Mouse (Mus musculus): ENCODE data around the gene 2010111I01Rik.
"Not testable (repeated sequence)": the region's sequence is repeated elsewhere in the genome, so short reads cannot be mapped to it uniquely, and the experiment has no call there.

The 2010111I01Rik gene

GRCm38 (mm10) chr13:63342781-63343180 lies 378.1 kb downstream of the 2010111I01Rik start:
- peak in 1 of 2 experiments; percentile 38 for DNase-seq (ENCODE audit: low spot score in 2 of 2)

- no peak for DNase-seq (ENCODE audit: low spot score in 2 of 2)
These were observed 379.8 kb downstream of the 2010111I01Rik start for GRCm38 (mm10) chr13:63344481-63344880.

GRCm38 (mm10) chr13:63345476-63346225 lies 381.0 kb downstream of the 2010111I01Rik start:
- DNase-seq (ENCODE audit: low spot score in 2 of 2) = no peak

- no peak for DNase-seq (ENCODE audit: low spot score in 2 of 2)
These were observed 382.9 kb downstream of the 2010111I01Rik start for GRCm38 (mm10) chr13:63347639-63348038.

DNA sequence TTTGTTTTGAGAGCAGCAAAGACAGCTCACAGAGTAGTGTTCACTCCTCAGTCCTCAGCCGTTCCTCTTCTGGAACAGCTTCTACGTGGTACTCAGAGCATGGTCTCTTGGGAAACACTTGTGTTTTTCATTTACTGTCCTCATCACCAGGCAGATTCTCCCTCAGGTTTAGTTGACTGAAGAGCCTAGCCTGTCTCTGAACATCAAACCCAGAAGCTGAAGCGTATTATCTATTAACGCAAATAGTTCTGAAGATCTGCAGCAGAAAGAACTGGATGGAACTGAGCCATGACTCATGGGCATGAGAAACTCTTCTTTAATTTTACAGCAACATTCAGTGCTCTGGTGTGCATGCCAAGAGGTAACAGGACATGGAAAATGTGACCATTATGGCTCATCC lies 385.4 kb downstream of the 2010111I01Rik start:
- no peak for DNase-seq (ENCODE audit: low spot score in 2 of 2)

DNA sequence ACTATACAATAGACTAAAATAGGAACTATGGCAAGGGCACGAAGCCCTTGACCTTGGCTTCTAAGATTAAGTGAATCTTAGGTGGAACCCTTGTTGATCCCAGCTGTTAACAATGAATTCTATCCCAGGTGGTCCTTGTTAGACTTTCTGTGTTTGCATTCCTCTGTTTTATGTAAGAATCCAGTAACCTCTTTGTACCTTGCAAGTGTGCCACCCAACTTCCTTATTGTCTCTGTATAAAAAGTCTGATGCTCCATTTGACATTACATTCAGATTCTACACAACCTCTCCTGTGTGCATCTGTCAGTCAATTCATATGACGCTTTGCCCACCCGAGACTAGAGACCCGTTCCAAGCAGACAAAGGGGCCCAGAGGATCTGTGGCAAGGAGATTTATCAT lies 388.6 kb downstream of the 2010111I01Rik start:
- DNase-seq (ENCODE audit: low spot score in 2 of 2) = not testable (repeated sequence)

GRCm38 (mm10) chr13:63356101-63356500 lies 391.4 kb downstream of the 2010111I01Rik start:
- no peak for DNase-seq (ENCODE audit: low spot score in 2 of 2)

DNA sequence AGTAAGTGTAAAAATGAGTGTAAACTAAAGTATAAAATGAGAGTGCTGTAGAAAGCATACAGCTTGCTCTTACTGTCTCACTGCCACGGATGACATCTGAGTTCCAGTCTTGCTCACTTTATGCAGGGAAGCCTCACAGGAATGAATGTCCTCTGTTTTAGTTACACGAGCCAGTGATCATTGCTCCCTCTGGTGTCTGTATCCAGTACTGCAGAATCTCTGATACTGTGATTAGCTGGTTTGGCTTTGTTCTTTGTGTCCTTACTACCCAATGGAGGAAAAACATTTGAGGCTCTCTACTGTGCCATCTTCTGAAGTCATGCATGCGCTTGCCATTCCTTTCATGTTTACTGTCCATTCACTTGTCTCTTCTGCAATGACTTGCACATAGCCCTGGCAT lies 391.9 kb downstream of the 2010111I01Rik start:
- DNase-seq (ENCODE audit: low spot score in 2 of 2) = no peak

- DNase-seq (ENCODE audit: low spot score in 2 of 2) = no peak
These were observed 394.7 kb downstream of the 2010111I01Rik start for GRCm38 (mm10) chr13:63359393-63359792.

DNA sequence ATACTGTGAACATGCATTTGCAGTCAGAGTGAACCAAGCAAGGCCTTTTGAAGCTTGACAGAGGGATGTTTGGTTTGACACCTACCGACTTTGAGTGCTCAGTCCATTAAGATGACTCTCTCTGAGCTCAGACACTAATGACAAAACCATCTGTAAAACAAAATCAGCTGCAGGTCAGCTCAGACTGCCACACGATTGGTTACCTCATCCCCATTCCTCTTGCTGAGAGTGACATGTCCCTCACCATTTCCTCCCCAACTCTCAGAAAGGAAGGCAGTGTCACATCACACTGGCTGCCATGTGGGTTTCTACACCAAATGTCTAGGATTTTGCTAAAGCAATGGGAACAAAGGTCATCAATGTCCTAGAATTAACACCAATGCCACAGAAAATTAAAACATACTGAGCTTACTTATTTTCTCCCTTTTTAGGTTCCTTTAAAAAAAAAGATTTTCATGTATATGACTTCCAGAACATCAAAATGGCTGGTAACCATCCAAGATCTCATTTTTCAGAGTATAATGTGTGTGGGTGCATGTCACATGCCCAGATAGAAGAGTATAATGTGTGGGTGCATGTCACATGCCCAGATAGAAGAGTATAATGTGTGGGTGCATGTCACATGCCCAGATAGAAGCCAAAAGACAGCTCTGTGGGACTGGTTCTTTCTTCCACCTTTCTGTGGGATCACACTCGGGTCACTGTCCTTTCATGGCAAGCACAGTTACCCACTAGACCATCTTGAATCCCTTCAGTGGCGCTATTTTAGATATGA lies 395.6 kb downstream of the 2010111I01Rik start:
- no peak for DNase-seq (ENCODE audit: low spot score in 2 of 2)

DNA sequence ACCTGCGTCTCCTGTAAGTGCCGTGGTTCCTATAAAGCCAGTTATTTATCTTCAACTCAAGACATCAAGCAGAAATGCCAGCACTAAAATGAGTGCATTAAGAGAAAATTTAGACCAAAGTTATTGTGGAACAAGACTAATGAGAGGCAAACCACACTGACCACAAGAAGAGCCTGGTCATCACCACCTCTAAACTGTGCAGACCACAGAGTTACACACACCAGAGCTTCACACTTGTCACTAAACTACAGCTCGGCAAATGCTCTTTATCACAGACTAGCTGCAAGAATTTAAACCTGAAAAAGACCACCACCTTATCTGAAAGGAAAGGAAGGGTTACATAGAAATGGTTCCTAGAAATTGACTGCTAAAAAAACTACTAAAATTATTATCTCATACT lies 397.1 kb downstream of the 2010111I01Rik start:
- DNase-seq (ENCODE audit: low spot score in 2 of 2) = no peak

- no peak for DNase-seq (ENCODE audit: low spot score in 2 of 2)
These were observed 408.9 kb downstream of the 2010111I01Rik start for GRCm38 (mm10) chr13:63373460-63374166.
